Mouse (Mus musculus) brown adipose tissue, adult 24 weeks (tissue): ENCODE data around the gene Sh2d1b2. TPM values are rescaled to one million over a fixed set of nuclear protein-coding genes. Genes with fewer than 3 reads are reported as not detected.
"Not testable (repeated sequence)": the region's sequence is repeated elsewhere in the genome, so short reads cannot be mapped to it uniquely, and the experiment has no call there.

Experiments
- H3K27ac ChIP-seq: fragments of 200-500 bp; replicated peaks from 2 replicates; pipeline ENCODE4 v1.5.1; 2012; ENCODE audit warnings: low read depth, mild to moderate bottlenecking, low read length
- H3K4me1 ChIP-seq: fragments of 200-500 bp; 2 replicates; pipeline ENCODE4 v1.6.1; 2012; ENCODE audit warnings: low read length, mixed read lengths; ENCODE audit not compliant: control insufficient read depth, insufficient read depth, insufficient read length
- H3K4me3 ChIP-seq: fragments of 200-500 bp; 2 replicates; pipeline ENCODE4 v1.5.1; 2012; ENCODE audit warnings: low read depth, mild to moderate bottlenecking, low read length, moderate library complexity; ENCODE audit not compliant: insufficient read depth
- polyA plus RNA-seq: library from polyadenylated mRNA; stranded (reverse); fragments of >200 nt; gene quantifications from 2 replicates; pipeline ENCODE4 v1.2.4, GENCODE M21; 2012; ENCODE audit not compliant: missing spikeins, insufficient read depth, insufficient read length

The Sh2d1b2 gene
- not detected in 2 replicates for polyA plus RNA-seq

DNA sequence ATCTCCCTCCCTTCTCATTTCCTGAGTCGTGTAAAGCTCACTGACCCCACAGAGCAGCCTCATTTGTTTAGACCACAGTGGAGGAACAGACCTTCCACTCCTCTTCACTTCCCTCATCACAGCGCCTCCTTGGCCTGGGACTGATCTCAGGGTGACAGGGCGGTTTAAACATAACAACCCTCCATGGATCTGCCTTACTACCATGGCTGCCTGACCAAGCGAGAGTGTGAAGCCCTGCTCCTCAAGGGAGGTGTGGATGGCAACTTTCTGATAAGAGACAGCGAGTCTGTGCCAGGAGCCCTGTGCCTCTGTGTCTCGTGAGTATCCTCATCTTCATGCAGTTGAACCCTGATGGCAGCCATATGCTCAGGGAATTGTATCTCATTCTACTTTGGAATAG is at the start of gene Sh2d1b2:
TSS of gene Sh2d1b2 (plus strand) at position 62 of the 400 bp plus-strand sequence.
- not testable (repeated sequence) for H3K4me1 ChIP-seq, H3K27ac ChIP-seq, H3K4me3 ChIP-seq

DNA sequence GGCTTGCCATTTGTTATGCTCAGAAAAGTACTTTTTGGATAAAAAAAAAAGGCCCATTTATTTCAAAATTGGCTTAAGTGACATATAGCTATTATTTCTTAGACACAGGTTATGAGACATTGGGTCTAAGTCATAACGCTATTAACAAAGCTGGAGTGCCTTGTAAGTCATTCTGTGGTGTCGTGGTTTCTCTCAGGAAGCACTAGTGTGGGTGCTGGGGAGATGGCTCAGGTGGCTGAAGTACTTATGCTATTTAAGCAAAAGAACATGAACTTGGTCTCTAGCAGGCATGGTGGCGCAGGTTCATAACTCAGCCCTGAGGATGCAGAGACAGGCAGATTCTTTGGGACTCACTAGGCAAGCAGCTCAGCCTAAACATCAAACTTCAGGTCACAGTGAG is 47.4 kb upstream of the Sh2d1b2 start:
- Histone ChIP-seq H3K4me1 (peaks cover 5% of the 10 kb centered on the region; the same call in 1 of the 2 replicates), H3K27ac (no peak overlapping the region), H3K4me3 (no peak overlapping the region)

DNA sequence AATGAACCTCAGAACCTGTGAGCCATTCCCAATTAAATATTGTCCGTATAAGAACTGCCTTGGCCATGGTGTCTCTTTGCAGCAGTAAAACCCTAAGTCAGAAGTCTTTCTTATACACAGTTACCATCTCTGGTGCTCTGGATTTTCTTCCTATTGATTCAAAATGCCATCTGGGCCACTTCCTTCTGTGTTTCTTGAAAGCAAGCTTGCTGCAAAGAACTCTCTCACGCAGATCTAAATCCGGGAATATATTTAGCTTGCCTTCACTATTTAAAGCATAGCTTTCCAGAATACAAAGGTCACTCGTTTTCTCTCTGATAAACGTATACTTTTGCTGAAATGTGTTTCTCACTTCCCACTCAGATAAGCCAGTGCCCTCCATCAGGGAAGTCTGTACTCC is 46.0 kb upstream of the Sh2d1b2 start:
- no peak overlapping the region for H3K4me3 ChIP-seq
- H3K4me1 ChIP-seq, result peaks cover 5% of the 10 kb centered on the region; the same call in 1 of the 2 replicates
- no peak overlapping the region for H3K27ac ChIP-seq

DNA sequence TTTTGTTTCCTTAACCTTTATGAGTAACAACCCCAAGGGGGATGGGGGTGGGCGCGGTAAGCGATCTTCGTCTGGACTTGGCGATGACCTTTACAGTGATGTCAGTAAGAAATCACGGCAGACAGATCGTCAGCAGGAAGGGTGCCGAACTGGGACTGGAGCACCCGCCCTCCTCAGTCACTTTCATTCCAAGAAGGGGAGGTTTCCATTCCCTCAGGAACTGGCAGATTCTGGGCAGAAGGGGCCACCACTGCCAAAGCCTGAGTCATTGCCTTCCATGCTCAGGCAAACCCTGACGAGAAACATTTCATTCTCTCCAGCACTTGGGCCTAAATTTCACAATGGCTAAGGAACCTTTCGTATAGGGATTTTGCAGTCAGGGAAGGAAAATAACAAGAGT is 43.9 kb upstream of the Sh2d1b2 start:
- H3K4me1 ChIP-seq, result peaks cover 5% of the 10 kb centered on the region; the same call in 1 of the 2 replicates
- peak overlapping the region; percentile 80 for H3K27ac ChIP-seq
- H3K4me3 ChIP-seq, result peak overlapping the region; percentile 30; the same call in 1 of the 2 replicates

DNA sequence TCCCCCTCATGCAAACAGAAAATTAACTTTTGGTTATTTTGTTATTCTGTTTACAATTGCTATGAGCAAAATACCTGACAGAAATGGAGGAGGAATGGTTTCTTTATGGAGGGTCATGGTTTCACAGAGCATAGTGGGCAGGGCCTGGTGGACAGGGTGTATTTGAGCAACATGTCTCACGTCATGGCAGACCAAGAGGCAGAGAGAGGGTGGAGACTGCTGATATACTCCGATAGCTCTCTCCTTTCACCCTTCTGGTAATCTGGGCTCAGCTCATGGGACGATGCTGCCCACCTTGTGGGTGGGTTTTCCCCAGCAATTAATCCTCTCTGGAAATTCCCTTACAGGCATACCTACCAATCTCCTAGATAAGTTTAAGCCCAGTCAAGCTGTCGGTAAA is 42.3 kb upstream of the Sh2d1b2 start:
- H3K4me3 ChIP-seq, result no peak overlapping the region
- H3K27ac ChIP-seq, result no peak overlapping the region

DNA sequence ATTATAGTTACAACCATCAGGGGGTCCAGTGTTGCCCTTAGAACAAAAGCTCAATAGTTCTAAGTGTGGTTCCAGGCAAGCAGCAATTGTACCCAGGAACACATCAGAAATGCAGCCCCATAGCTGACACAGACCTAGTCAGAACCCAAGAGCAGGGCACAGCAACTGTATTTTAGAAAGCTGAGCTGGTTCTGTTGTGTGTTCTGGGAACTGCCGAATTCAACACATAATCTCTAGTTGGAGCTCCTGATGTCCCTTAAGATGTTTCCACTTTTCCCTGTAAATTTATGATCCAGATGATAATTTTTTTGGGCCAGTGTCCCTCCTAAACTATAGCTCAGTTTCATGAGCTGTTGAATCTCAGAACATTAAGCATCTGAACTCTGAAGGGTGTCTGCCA is 40.6 kb upstream of the Sh2d1b2 start:
- Histone ChIP-seq H3K27ac (no peak overlapping the region), H3K4me1 (peaks cover 5% of the 10 kb centered on the region; the same call in 1 of the 2 replicates), H3K4me3 (no peak overlapping the region)

More for the DNA sequence above, 42.3 kb upstream of the Sh2d1b2 start:
- H3K4me1 ChIP-seq, result peaks cover 5% of the 10 kb centered on the region; the same call in 1 of the 2 replicates

DNA sequence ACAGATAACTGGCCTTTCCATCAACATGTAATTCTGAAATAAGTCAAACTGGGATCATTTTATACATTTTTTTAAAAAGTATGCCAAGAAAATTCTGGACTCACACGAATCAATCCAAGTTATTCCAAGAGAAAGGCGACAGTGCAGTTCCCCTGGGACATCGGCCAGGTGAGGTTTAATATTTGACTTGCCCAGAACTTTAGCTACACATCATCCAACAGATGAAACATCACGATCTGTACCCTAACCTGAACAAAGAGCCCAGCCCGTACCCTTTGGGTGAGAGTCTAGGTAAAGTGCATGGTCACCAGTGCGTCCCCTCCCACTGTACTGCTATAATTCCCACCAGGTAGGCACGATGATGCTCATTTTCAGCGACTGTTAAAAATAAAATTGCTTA is 36.3 kb upstream of the Sh2d1b2 start:
- H3K27ac ChIP-seq, result no peak overlapping the region
- no peaks in the 10 kb centered on the region for H3K4me1 ChIP-seq
- H3K4me3 ChIP-seq, result no peak overlapping the region

DNA sequence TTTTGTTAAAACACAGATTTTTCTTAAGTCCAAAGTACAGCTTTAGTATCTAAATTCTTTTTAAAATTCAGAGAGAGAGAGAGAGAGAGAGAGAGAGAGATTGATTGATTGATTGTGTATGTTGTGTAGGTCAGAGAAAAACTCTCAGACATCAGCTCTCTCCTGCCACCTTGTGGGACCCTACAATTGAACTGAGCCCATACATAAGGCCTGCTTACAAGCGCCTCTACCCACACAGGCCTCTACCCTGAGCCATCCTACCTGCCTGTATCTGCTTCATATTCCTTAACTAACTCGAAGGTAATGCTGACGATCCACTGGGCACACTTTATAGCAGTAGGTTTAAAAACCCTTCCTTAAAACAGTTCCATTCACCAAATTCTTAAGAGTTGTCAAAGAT is 32.2 kb upstream of the Sh2d1b2 start:
- Histone ChIP-seq H3K27ac (no peak overlapping the region), H3K4me3 (no peak overlapping the region), H3K4me1 (no peaks in the 10 kb centered on the region)

DNA sequence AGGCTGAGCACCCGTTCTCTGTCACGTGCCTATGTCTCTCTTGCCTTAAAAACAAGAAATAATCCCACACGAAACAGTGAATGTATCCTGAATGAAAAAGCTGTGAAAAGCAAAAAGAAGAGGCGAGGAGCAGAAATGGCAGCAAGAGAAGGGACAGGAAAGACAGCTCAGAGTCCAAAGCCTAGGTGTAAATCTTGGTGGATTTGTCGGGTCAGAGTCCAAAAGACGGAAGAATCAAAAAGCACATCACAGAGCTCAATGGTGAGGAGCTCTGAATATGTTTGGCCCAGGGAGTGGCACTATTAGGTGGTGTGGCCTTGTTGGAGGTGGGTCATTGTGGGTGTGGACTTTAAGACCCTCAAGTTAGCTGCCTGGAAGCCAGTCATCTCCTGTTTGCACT is 26.2 kb upstream of the Sh2d1b2 start:
- no peaks in the 10 kb centered on the region for H3K4me1 ChIP-seq
- H3K4me3 ChIP-seq, result no peak overlapping the region

DNA sequence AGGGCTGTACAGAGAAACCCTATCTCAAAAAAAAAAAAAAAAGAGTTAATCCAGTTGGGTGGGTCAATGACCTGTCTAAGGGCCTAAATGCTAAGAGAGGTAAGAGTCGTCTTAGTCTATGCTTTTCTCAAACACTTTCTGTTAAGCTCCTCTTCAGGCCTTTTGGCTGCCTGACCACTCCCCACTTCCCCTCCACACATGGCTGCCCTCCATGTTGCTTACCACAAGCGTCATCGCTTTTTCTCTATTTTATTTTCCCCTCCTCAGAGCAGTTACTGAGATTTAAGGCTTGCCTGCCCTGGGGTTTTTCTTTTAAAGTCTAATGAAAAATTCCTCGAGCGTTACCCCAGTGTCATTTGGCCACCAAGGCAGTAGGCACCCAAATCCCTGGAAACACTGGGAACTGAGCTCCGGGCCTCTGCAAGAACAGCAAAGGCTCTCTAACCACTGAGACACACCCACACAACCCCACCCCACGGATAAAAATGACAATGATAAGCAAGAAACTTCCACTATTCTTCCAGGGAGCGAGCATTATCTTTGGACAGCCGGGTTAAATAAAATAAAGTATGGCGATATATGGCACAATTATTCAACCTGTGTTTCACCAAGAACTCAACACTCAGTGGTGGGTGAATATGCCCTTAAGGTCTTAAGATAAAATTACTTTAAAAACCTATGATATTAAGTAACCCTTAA is 19.2 kb upstream of the Sh2d1b2 start:
- H3K27ac ChIP-seq, result no peak overlapping the region
- H3K4me1 ChIP-seq, result no peaks in the 10 kb centered on the region; the same call in 1 of the 2 replicates
- H3K4me3 ChIP-seq, result no peak overlapping the region

More for the DNA sequence above, 26.2 kb upstream of the Sh2d1b2 start:
- H3K27ac ChIP-seq, result no peak overlapping the region

DNA sequence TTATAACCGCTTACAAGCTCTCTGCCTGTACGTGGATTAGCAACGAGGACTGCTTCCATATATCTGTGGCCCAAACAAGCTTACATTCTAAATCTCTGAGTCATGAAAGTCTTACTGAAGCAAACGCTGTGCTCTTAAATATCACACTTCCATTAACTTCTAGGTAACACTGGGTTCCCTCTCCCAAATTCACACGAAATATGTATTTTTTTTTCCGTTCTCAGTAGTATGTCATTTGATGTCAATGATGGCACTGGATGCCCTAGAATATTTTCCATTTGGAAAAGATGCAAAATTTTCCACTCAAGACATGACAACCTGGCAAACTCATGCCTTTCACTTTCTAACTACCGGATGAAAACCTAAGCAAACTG is 18.2 kb upstream of the Sh2d1b2 start:
- Histone ChIP-seq H3K4me3 (peak overlapping the region; percentile 94), H3K27ac (peak overlapping the region; percentile 61; the same call in 1 of the 2 replicates), H3K4me1 (no peaks in the 10 kb centered on the region; the same call in 1 of the 2 replicates)

DNA sequence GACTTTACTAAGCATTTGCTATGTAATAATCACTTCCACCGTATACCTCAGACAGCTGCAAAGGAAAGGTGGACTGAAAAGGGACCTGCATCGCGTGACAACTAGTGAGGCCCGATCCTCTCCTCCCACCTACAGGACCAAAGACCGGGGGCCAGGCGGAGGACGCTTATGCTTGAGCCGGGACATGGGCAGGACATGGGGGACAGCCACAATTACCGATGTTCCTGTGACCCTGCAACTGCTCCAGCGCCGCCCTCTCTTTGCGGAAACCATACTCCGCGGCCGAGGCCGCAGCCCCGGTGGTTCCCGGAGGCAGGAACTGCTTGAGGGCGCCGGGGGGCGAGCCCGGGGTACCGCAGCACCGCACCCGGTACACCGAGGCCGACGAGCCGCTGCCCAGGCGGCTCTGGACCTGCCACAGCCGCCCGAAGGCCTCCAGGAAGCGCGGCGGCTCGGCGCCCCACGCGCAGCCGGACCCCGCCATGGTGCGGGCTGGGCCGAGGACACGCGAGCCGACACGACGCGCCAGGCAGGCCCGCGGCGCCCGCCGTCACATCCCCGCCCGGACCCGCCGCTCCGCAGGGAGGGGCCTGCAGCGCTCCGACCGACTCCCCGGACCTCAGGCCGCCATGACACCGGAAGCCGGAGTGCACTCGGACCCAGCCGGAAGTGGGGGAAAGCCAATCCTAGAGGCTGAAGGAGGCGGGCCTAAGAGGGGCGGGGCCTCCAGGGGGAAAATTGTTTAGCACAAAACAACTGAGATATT is 17.6 kb upstream of the Sh2d1b2 start, which contains the start of gene Uhmk1:
TSS of gene Uhmk1 (minus strand) at position 641 of the 766 bp plus-strand sequence.
- Histone ChIP-seq H3K4me1 (no peaks in the 10 kb centered on the region; the same call in 1 of the 2 replicates), H3K4me3 (peak within 1 kb of the TSS; percentile 94), H3K27ac (peak within 1 kb of the TSS; percentile 61)

DNA sequence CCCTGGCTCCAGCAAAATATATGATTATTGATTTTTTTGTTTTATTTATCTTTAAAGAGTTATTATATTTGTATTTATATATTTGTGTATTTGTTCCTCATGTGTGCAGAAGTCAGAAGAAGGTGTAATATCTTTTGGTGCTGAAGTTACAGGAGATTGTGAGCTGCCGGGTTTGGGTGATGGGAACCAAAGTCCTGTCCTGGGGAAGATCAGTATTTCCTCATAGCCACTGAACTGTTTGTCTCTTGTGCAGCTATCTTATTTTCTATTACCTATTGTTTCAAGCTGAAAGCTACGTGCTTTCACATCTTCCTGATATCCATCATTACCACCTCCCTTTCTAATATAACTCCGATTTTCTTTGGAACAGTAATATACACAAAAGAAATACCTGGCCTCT is 17.0 kb upstream of the Sh2d1b2 start:
- Histone ChIP-seq H3K4me3 (peak overlapping the region; percentile 94), H3K27ac (no peak overlapping the region), H3K4me1 (no peaks in the 10 kb centered on the region; the same call in 1 of the 2 replicates)

DNA sequence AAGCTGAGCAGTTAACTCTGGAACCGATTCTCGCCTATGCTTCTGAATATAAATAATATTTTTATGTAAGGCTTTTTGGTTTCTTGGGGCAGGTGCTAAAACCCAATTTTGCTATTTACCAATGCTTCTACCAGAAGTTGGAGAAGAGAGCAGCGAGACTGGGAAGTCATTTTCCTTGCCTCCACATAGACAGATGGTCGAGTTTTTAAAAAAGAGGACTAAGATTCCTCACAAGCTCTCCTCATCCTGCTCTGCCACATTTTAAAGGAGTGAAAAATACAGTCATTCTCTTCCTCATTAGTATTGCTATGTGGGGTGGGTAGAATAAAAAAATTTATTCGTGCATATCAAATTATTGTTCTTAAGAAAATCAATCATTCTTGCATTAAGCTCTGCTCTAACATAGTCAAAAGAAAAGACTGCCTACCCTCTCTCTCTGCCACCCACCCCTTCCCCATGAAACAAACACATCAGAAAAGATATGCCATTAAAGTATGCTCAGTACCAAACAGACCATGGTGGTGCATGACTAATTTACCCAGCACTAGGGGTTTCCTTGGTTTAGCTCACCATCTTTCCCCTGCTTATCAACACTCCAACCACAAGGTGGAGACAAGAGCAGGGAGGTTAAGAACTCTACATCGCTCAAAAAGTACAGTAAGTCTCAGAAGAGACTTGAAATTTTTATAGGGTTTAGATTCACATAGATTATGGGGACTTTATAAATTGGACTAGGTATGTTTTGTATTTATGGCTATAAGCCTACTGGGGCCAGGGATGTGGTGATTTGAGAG is 14.3 kb upstream of the Sh2d1b2 start:
- Histone ChIP-seq H3K4me3 (no peak overlapping the region), H3K4me1 (no peaks in the 10 kb centered on the region; the same call in 1 of the 2 replicates), H3K27ac (no peak overlapping the region)

DNA sequence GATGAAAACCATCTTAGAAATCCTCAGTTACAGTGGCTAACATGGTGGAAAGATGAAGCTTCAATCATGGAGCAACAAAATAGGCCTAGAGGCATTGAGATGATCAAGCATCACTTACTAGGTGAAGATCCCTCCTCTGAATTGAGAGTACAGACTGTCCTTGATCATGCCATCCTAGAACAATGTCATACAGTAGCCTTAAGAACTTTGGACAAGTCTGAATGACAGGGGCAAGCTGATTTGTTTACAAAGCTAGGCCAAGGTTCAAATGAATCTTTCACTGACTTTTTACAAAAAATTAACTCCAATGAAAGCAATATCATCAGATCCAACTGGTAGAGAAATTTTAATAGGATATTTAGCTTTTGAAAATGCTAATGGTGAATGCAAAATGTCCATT is 12.2 kb upstream of the Sh2d1b2 start:
- Histone ChIP-seq H3K4me1 (no peaks in the 10 kb centered on the region), H3K4me3 (no peak overlapping the region), H3K27ac (no peak overlapping the region)
